ENCODE assay signal across 18 mouse cellular contexts in the genomic region with DNA sequence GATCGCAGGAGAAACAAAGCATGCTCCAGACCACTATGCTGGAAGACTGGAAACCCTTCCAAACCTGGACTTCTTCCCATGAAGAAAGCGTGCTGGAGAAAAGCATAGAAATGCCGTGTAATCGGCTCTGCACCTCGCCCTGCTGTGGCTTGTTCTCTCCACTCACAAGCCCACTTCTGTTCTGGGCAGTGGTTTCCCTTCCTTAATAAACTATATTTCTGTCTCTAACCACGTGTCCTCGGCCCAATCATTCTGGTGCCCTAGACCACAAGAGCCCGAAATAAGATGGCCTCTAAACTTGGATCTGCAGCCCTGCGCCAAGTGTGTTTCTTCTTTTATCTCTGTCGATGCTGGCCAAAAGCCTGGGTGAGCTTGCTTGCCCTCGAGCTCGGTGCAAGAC. TPM values are rescaled to one million over a fixed set of nuclear protein-coding genes. Genes with fewer than 3 reads are reported as not detected.
DNase-seq lines count a peak whose midpoint lies in the region; ATAC-seq and TF ChIP-seq lines count a peak whose summit lies in the region.
"Had no signal": no experiment of that assay in that cellular context is flagged by ENCODE, and none has a peak within 500 bp of the region (broad histone marks: within the 10 kb centered on the region; RNA-seq: fewer than 3 reads in every experiment).

No protein-coding gene starts in this region.

- peak overlapping the region; percentile 6; the same call in 1 of the 2 replicates for H3K9ac ChIP-seq in MEL (ENCODE audit: control insufficient read depth, low read depth, low read length, poor library complexity, severe bottlenecking)
- H3K9ac ChIP-seq in intestine, postnatal 0 days (ENCODE audit: low read depth, low read length): no peak overlapping the region
- no peak overlapping the region for H3K9ac ChIP-seq in midbrain, embryonic 15.5 days
- no peak overlapping the region for H3K9ac ChIP-seq in forebrain, postnatal 0 days
- H3K9ac ChIP-seq: embryonic facial prominence, embryonic 13.5 days; hindbrain, embryonic 12.5 days; neural tube, embryonic 13.5 days had no signal

- intact Hi-C loops in heart, postnatal 25 days (cut with DNase I): loop anchor here (5.0 kb wide), 1 partner anchor 69 kb away; no protein-coding TSS in a partner anchor

- H3K4me3 ChIP-seq in MEL (ENCODE audit: control insufficient read depth in 1 of 2, insufficient read depth in 1 of 2, low read depth in 2 of 2, low read length in 2 of 2): no peak overlapping the region
- H3K4me3 ChIP-seq in intestine, postnatal 0 days (ENCODE audit: low read depth, low read length): no peak overlapping the region
- no peak overlapping the region for H3K4me3 ChIP-seq in midbrain, embryonic 15.5 days
- no peak overlapping the region for H3K4me3 ChIP-seq in forebrain, postnatal 0 days (ENCODE audit: low read depth, low read length)
- H3K4me3 ChIP-seq: embryonic facial prominence, embryonic 13.5 days; hindbrain, embryonic 12.5 days; neural tube, embryonic 13.5 days had no signal

- no peak for ATAC-seq in intestine, postnatal 0 days
- ATAC-seq in megakaryocyte-erythroid progenitor cell, adult 5-6 weeks (replicated peaks; ENCODE audit: low FRiP score, low TSS enrichment, poor library complexity, severe bottlenecking): 0 out of 2 replicates have a peak, but pooled peaks have one; percentile 10
- no peak for ATAC-seq in midbrain, embryonic 15.5 days (replicated peaks)
- ATAC-seq in frontal cortex, adult (ENCODE audit: low TSS enrichment): no peak
- no peak for ATAC-seq in forebrain, postnatal 0 days
- ATAC-seq: Patski had no signal

- TF ChIP-seq EP300 in MEL (IDR thresholded peaks at IDR 0.05; ENCODE audit: low read depth in 1 of 2, low read length in 2 of 2): no peak

- H3K27me3 ChIP-seq in MEL (ENCODE audit: control insufficient read depth in 1 of 2, insufficient read depth in 2 of 2, low read length in 2 of 2): no peaks in the 10 kb centered on the region
- no peaks in the 10 kb centered on the region for H3K27me3 ChIP-seq in intestine, postnatal 0 days (replicated peaks; ENCODE audit: control insufficient read depth, insufficient read depth, low read length)
- H3K27me3 ChIP-seq in midbrain, embryonic 15.5 days (replicated peaks): no peaks in the 10 kb centered on the region
- H3K27me3 ChIP-seq in forebrain, postnatal 0 days (ENCODE audit: insufficient read depth, low read length): no peaks in the 10 kb centered on the region
- H3K27me3 ChIP-seq: embryonic facial prominence, embryonic 13.5 days; hindbrain, embryonic 12.5 days; neural tube, embryonic 13.5 days; Patski had no signal

- no peak overlapping the region for H3K4me2 ChIP-seq in intestine, postnatal 0 days (replicated peaks; ENCODE audit: low read depth)
- no peak overlapping the region for H3K4me2 ChIP-seq in midbrain, embryonic 15.5 days
- no peak overlapping the region for H3K4me2 ChIP-seq in forebrain, postnatal 0 days (ENCODE audit: low read depth)
- H3K4me2 ChIP-seq: embryonic facial prominence, embryonic 13.5 days; hindbrain, embryonic 12.5 days; midbrain, embryonic 11.5 days; neural tube, embryonic 13.5 days had no signal

- TF ChIP-seq POLR2A in MEL (IDR thresholded peaks at IDR 0.05; ENCODE audit: control insufficient read depth in 1 of 2, insufficient read depth in 1 of 2, low read depth in 1 of 2, low read length in 2 of 2, poor library complexity in 1 of 2): no peak

- peaks cover 0 to 50% of the 10 kb centered on the region in 2 experiments; a peak in 2 of 4 replicates for H3K36me3 ChIP-seq in MEL (ENCODE audit: control insufficient read depth in 1 of 2, insufficient read depth in 2 of 2, low read length in 2 of 2)
- H3K36me3 ChIP-seq in intestine, postnatal 0 days (ENCODE audit: control insufficient read depth, insufficient read depth): no peaks in the 10 kb centered on the region
- no peaks in the 10 kb centered on the region for H3K36me3 ChIP-seq in midbrain, embryonic 15.5 days (replicated peaks)
- no peaks in the 10 kb centered on the region for H3K36me3 ChIP-seq in forebrain, postnatal 0 days (ENCODE audit: insufficient read depth)
- H3K36me3 ChIP-seq: embryonic facial prominence, embryonic 13.5 days; hindbrain, embryonic 12.5 days; neural tube, embryonic 13.5 days had no signal

- peak; percentile 96 for DNase-seq in heart, adult 11 months
- no peak for DNase-seq in heart, postnatal 25 days (ENCODE audit: low spot score)
- DNase-seq in MEL (ENCODE audit: low read depth, low spot score): peak; percentile 41
- no peak for DNase-seq in forebrain, postnatal 0 days
- DNase-seq: adrenal gland, postnatal 14 days; cerebellum, adult 8-10 months; kidney, postnatal 14 days; lung, adult 2 months; right cerebral cortex, postnatal 14 days had no signal

- H3K9me3 ChIP-seq in MEL (replicated peaks; ENCODE audit: insufficient read depth, low read length): no peaks in the 10 kb centered on the region
- H3K9me3 ChIP-seq in intestine, postnatal 0 days (ENCODE audit: control insufficient read depth): no peaks in the 10 kb centered on the region
- no peaks in the 10 kb centered on the region for H3K9me3 ChIP-seq in midbrain, embryonic 15.5 days
- H3K9me3 ChIP-seq in forebrain, postnatal 0 days (ENCODE audit: low read length): no peaks in the 10 kb centered on the region
- H3K9me3 ChIP-seq: embryonic facial prominence, embryonic 13.5 days; hindbrain, embryonic 12.5 days; neural tube, embryonic 13.5 days had no signal

- 75% methylated on average over 12 of the region's 12 CpGs for WGBS in intestine, postnatal 0 days
- WGBS in midbrain, embryonic 15.5 days: 85% methylated on average over 12 of the region's 12 CpGs
- 87% methylated on average over 12 of the region's 12 CpGs for WGBS in forebrain, postnatal 0 days

- no peaks in the 10 kb centered on the region for H3K79me2 ChIP-seq in MEL (ENCODE audit: control insufficient read depth, insufficient read depth, low read length, poor library complexity)

- TF ChIP-seq CTCF in MEL (IDR thresholded peaks at IDR 0.05 in 2 of 3, conservative IDR thresholded peaks at IDR 0.05 in 1 of 3; ENCODE audit: control insufficient read depth in 1 of 3, insufficient read depth in 1 of 3, low read depth in 2 of 3, low read length in 3 of 3, poor library complexity in 1 of 3, severe bottlenecking in 1 of 3): no peak
- no peak for TF ChIP-seq CTCF in intestine, postnatal 0 days (IDR thresholded peaks at IDR 0.05; ENCODE audit: low read depth)
- no peak for TF ChIP-seq CTCF in forebrain, postnatal 0 days (IDR thresholded peaks at IDR 0.05; ENCODE audit: low read depth)

- no peak for TF ChIP-seq RAD21 in MEL (IDR thresholded peaks at IDR 0.05; ENCODE audit: low read depth, low read length)

- H3K4me1 ChIP-seq in MEL (ENCODE audit: control insufficient read depth in 1 of 2, insufficient read depth in 2 of 2, low read length in 2 of 2): peaks cover 19 to 54% of the 10 kb centered on the region in 2 experiments
- H3K4me1 ChIP-seq in intestine, postnatal 0 days (replicated peaks; ENCODE audit: control insufficient read depth, insufficient read depth, low read length): peaks cover 11% of the 10 kb centered on the region; the same call in 1 of the 2 replicates
- H3K4me1 ChIP-seq in midbrain, embryonic 15.5 days: no peaks in the 10 kb centered on the region
- H3K4me1 ChIP-seq in forebrain, postnatal 0 days (ENCODE audit: insufficient read depth): no peaks in the 10 kb centered on the region
- H3K4me1 ChIP-seq: embryonic facial prominence, embryonic 13.5 days; hindbrain, embryonic 12.5 days; neural tube, embryonic 13.5 days had no signal

- peak overlapping the region; percentile 35 for H3K27ac ChIP-seq in MEL (ENCODE audit: control insufficient read depth, low read depth, low read length)
- H3K27ac ChIP-seq in intestine, postnatal 0 days (ENCODE audit: low read depth, low read length): peak overlapping the region; percentile 96
- H3K27ac ChIP-seq in midbrain, embryonic 15.5 days: no peak overlapping the region
- H3K27ac ChIP-seq in forebrain, postnatal 0 days (ENCODE audit: low read depth, low read length): no peak overlapping the region
- H3K27ac ChIP-seq: embryonic facial prominence, embryonic 13.5 days; hindbrain, embryonic 12.5 days; neural tube, embryonic 13.5 days had no signal

TF ChIP-seq in MEL, 35 proteins besides CTCF, POLR2A, EP300 and RAD21:
- no peak for TF ChIP-seq SIN3A (IDR thresholded peaks at IDR 0.05; ENCODE audit: low read length)
- TF ChIP-seq USF1 (IDR thresholded peaks at IDR 0.05; ENCODE audit: low read depth, low read length): peak; percentile 50; the same call in 1 of the 2 replicates

RNA-seq across cellular contexts. Expression of a gene that starts 44.0 kb away (rescaled TPM):
- 10 to 100 TPM; 36.0 to 36.4 TPM for total RNA-seq in heart, postnatal 25 days (2021)
- 89.8 and 102 TPM in 2 replicates for total RNA-seq in MEL (2012; rRNA removed)
- polyA plus RNA-seq in MEL (2012; ENCODE audit: insufficient read depth in 1 of 2, insufficient read length in 2 of 2, low read depth in 1 of 2, low replicate concordance in 2 of 2, missing spikeins in 1 of 2): 100 to 1,000 TPM in 1 of 2 experiments, 10 to 100 TPM in 1; 58.5 to 184 TPM
- 171 and 185 TPM in 2 replicates for polyA plus RNA-seq in intestine, postnatal 0 days (2015; fragmentation: Nextera tagmentation; extraction: Ambion mirVana)
- total RNA-seq in megakaryocyte-erythroid progenitor cell, adult 5-6 weeks (2014; fragmentation: Nextera tagmentation): 121 and 126 TPM in 2 replicates
- total RNA-seq in megakaryocyte-erythroid progenitor cell, adult 5-6 weeks (2017): 174 and 179 TPM in 2 replicates
- polyA plus RNA-seq in midbrain, embryonic 15.5 days (2015; fragmentation: Nextera tagmentation; extraction: Ambion mirVana): 42.8 TPM in 2 replicates
- total RNA-seq in forebrain, postnatal 0 days (2014; rRNA removed): 24.7 and 32.8 TPM in 2 replicates
- polyA plus RNA-seq in forebrain, postnatal 0 days (2015; fragmentation: Nextera tagmentation; extraction: Ambion mirVana): 19.4 and 28.8 TPM in 2 replicates

Comparison
In these comparisons a context has a peak if more than half of its experiments do, and no peak if none do; other contexts are left out.
1. DNase-seq: peak in heart, adult 11 months (single experiment) and MEL (single experiment); none in heart, postnatal 25 days (single experiment) and forebrain, postnatal 0 days (single experiment).
2. H3K27ac ChIP-seq: peak in MEL (single experiment) and intestine, postnatal 0 days (single experiment); none in midbrain, embryonic 15.5 days (single experiment) and forebrain, postnatal 0 days (single experiment).